Mouse (Mus musculus) erythroblast, embryonic 14.5 days (primary cell): Measurements from ENCODE around the gene Gpr62.

Source experiments
- GATA1 ChIP-seq: IDR thresholded peaks from 2 replicates; pipeline ENCODE4 v1.6.1; 2012; ENCODE audit warnings: low read length, inconsistent platforms, mixed read lengths
- TAL1 ChIP-seq: IDR thresholded peaks from 3 replicates; pipeline ENCODE4 v1.6.1; 2012; ENCODE audit warnings: low read length, inconsistent platforms, mixed read lengths

GRCm38 (mm10) chr9:106448498-106449031 is 17.2 kb downstream of the Gpr62 start:
- no peak for TF ChIP-seq GATA1
- no peak for TF ChIP-seq TAL1
